Mouse (Mus musculus): ENCODE results near the gene Inafm1.

DNA sequence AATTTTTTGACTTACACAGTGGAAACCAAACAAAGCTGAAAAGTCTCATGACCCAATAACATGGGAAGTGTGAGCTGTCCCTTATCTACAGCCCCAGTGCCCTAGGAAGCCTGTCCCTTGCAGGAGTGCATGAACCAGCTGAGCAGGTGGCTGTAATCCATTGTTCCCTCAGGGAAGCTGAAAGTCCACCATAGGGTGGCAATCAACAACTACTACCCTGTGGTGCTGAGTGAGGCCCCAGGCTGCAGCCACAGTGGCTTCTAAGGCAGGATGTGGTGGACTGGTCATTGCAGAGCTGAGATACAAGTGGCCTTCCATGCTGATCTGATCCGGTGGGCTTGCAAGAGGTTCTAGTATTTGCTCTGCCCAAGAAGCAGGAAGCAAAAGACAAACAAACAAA is 12.3 kb downstream of the Inafm1 start:
- TF ChIP-seq GATA1 (IDR thresholded peaks at IDR 0.05; ENCODE audit: borderline replicate concordance, low read length) (no peak), FLI1 (IDR thresholded peaks at IDR 0.05; ENCODE audit: low read length) (no peak)

Data from megakaryocyte, embryonic 14.5 days (primary cell).